Mouse (Mus musculus) CD4-positive, CD25-positive, alpha-beta regulatory T cell, adult 2 months (primary cell): ENCODE results near the gene Mtfp1.
"Not testable (repeated sequence)": the region's sequence is repeated elsewhere in the genome, so short reads cannot be mapped to it uniquely, and the experiment has no call there.

ENCODE experiments used
- DNase-seq: peaks from one replicate; pipeline ENCODE4 v3.0.0-alpha.2; 2012; ENCODE audit warnings: low read depth, low spot score

Gene Mtfp1

GRCm38 (mm10) chr11:4115407-4115806 lies 20.2 kb upstream of the Mtfp1 start:
- no peak for DNase-seq

DNA sequence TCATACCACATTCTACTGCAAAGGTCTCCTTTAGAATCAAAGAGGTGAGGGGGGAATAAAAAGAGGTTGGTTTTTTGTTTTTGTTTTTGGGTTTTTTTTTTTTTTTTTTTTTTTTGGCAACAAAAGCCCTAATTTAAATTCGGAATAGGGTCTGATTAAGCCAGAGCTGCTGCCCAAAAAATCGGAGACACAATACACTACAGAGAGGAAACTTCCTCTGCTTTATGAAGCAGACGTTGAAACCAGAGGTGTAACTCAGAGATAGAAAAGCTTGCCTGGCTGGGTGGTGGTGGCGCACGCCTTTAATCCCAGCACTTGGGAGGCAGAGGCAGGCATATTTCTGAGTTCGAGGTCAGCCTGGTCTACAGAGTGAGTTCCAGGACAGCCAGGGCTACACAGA lies 19.3 kb upstream of the Mtfp1 start:
- DNase-seq = not testable (repeated sequence)

GRCm38 (mm10) chr11:4113970-4114369 lies 18.7 kb upstream of the Mtfp1 start:
- DNase-seq = no peak

- DNase-seq = no peak
Observed at GRCm38 (mm10) chr11:4113496-4113895, 18.3 kb upstream of the Mtfp1 start.

- DNase-seq = no peak
Observed at GRCm38 (mm10) chr11:4112861-4113260, 17.6 kb upstream of the Mtfp1 start.

DNA sequence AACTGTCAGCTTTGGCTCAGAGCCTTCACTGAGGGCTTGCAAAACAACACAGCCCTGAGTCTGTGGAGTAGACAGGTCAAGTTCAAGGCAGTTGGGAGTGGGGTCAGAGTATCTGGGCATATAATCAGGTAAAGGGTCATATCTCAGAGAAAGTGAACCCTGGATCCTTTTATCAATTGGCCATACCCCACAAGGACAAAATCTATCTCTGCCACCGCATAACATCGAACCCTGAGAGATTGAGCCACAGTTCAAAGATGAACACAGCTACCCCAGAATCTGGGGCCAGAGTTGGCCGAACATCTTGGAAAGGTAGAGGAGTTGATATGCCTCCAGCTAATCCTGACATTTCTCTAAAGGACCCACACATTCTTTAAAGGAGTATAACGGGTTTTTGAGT lies 16.8 kb upstream of the Mtfp1 start:
- no peak for DNase-seq

DNA sequence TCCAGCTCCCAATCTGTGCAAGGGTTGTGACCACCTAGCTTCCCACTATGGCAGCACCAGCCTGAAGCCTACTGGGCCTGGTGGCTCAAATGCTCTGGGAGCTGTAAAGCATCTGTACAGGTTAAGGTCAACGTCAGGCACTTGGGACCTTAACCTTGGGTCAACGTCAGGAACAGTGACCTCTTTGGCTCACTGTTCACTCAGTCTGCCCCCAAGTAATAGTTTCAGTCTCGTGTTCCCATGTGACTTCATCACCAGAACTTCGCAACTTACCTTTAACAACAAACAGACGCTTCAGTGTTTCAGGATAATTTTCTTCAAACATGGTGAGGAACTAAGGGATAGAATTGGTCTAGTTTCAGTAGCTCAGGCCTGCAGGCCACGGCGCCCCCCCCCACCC lies 13.4 kb upstream of the Mtfp1 start:
- no peak for DNase-seq

GRCm38 (mm10) chr11:4107901-4108300 lies 12.7 kb upstream of the Mtfp1 start:
- not testable (repeated sequence) for DNase-seq

- DNase-seq = no peak
Observed at GRCm38 (mm10) chr11:4105444-4105843, 10.2 kb upstream of the Mtfp1 start.

DNA sequence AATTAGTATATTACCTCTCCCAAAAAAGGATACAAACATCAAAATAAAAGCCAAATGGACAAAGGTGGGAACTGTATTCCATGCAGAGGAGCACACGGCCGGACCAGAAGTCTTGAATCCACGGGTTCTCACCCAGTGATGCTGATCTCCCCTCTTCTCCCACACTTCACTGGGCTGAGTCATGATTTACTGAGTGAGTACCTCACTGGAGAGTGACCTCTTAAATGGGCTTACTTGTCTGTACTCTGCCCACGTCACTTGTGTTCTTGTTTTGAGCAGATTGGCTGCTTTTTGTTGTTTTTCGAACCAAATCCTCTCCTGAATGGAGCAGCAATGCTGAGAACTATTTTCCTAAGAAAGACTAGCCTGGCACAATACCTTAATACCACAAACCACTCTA lies 9.7 kb upstream of the Mtfp1 start:
- no peak for DNase-seq

DNA sequence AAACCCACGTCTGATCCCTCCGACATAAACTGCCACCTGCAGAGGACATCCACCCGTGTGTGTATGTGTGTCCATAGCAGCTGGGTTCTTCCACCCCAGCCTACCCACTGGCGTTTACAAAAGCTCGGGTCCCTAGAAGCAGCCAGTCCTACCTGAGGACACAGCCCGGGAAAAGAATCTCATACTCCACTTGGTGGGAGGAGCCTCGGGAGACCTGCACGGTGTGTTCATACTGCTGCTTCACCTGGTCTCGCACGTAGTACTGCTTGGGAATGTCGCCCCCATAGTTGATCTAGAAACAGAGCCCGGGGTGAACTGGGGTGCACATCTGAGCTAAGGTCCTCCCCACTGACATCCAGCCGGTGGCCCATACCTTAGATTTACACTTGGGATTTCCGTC lies 8.3 kb upstream of the Mtfp1 start:
- no peak for DNase-seq

DNA sequence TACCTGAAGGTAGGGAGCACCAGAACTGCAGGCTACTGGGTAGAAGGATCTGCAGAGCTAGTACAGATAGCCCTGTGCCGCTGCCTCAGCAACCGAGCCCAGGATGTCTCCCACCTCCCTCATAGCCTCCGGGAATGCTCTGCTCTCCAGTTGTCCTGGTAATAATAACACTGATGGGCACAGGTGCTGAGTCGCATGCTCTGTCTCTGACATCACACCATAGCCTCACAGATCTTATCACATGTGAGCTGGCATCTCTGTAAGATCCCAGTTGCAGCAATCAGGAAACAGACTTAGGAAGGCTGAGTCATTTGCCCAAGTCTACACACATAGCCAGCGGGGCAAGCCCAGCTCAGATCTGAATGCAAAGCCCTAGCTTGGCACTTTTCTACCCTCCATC lies 6.6 kb upstream of the Mtfp1 start:
- DNase-seq = no peak

GRCm38 (mm10) chr11:4099447-4099846 lies 4.2 kb upstream of the Mtfp1 start:
- no peak for DNase-seq

GRCm38 (mm10) chr11:4098816-4099215 lies 3.6 kb upstream of the Mtfp1 start:
- DNase-seq = no peak

DNA sequence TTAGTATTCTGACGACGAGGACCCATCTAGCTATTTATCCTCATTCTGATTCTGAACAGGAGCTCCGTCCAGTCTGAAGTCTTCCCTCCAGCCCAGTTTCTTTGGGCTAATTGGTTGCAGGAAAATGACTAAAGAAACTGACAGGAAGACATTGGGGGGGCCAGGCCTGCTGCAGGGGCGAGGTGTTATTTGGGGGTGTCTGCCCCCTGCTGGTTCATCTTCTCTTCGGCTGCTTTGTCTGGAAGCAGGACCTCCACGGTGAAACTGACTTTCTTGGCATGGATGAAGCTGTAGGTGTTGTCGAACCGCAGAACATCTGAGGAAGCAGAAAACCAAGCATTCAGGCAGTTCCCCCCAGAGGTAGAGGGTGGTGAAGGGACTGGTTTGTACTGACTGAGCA lies 2.9 kb upstream of the Mtfp1 start:
- DNase-seq = peak; percentile 39

- DNase-seq = no peak
Observed at GRCm38 (mm10) chr11:4097091-4097621, 1.9 kb upstream of the Mtfp1 start.

DNA sequence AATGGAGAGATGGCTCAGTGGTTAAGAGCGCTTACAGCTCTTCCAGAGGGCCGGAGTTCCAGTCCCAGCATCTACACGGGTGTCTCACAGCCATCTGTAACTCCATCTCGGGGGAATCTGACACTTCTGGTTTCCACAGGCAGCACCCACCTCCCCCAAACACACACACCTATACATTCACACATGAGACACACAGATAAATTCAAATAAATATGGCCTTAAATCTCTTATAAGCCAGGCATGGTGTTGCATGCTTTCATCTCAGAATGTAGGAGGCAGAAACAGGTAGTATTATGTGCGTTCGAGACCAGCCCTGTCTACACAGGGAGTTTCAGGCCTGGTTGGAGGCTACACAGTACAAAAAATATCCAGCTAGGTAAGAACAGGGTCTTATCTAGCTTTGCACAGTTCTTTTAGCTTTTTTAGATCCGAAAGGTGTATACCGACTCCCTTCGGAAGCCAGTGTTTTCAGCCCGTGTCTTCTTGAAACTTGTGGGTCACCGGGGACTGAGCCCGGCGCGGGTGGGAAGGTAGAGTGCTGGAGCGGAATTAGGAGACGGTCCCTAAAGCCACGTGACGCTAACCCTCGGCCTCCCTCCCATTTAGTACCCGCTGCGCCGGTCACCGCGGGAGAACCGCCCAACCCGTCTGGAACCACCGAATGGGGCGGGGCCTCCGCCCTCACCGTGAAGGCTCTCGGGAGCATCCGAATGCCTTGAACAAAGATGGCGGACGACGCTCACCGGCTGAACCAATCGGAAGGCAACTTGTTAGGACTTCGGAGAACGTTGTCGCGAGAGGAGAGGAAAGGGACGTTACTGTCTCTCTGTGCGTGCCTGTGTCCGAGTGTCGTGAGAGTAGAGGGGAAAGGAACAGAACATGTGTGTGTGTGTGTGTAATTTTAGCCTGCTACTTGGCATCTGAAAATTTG lies 1.1 kb upstream of the Mtfp1 start:
- peak; percentile 97 for DNase-seq

GRCm38 (mm10) chr11:4094378-4095170 lies 671 bp downstream of the Mtfp1 start:
- peak; percentile 89 for DNase-seq

- DNase-seq = no peak
Observed at GRCm38 (mm10) chr11:4093459-4094377, 1.5 kb downstream of the Mtfp1 start.

GRCm38 (mm10) chr11:4087267-4087666 lies 8.0 kb downstream of the Mtfp1 start:
- DNase-seq = no peak

DNA sequence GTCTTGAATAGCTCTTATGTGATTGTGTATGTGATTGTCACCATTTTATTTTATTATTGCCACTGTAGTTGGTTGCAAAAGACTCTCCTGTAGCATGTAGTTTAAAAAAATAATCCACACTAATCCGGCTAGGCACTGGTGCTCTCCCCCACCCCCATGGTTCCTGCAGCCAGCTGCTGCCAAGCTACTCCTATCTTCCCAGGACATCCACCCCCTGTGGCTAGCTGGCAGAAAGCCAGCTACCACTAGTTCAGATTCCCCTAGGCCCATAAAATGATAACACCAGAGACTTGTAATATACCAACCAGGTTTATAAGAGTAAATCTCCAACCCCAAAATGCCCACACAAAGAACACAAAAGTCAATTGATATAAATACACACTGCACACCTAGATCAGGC lies 9.0 kb downstream of the Mtfp1 start:
- no peak for DNase-seq
